8 mouse cellular contexts compared by ENCODE assay signal in genomic region chr5:114942074-114942765, GRCm38 (mm10). TPM values are rescaled to one million over a fixed set of nuclear protein-coding genes. Genes with fewer than 3 reads are reported as not detected.
DNase-seq lines count a peak whose midpoint lies in the region; ATAC-seq and TF ChIP-seq lines count a peak whose summit lies in the region.

Gene 2210016L21Rik, plus strand, starts transcription at chr5:114942158.

- H3K4me3 ChIP-seq in CH12.LX (replicated peaks in 1 of 3; ENCODE audit: low read depth in 2 of 3, low read length in 2 of 3, poor library complexity in 1 of 3): peak within 1 kb of the TSS; percentile 79 to 100 (median 94)
- peak within 1 kb of the TSS; percentile 94 for H3K4me3 ChIP-seq in forebrain, embryonic 10.5 days
- peak within 1 kb of the TSS; percentile 94 for H3K4me3 ChIP-seq in heart, embryonic 15.5 days
- peak within 1 kb of the TSS; percentile 84 to 96 for H3K4me3 ChIP-seq in liver, embryonic 14.5 days (ENCODE audit: insufficient read depth in 1 of 2, low read depth in 2 of 2, low read length in 2 of 2)
- peak within 1 kb of the TSS; percentile 70 for H3K4me3 ChIP-seq in neural tube, embryonic 11.5 days (ENCODE audit: low read depth, low read length)
- H3K4me3 ChIP-seq in stomach, postnatal 0 days (ENCODE audit: low read depth, low read length): peak within 1 kb of the TSS; percentile 87

- peaks cover 9 to 29% of the 10 kb centered on the region in 2 experiments; a peak in 3 of 4 replicates for H3K4me1 ChIP-seq in CH12.LX (ENCODE audit: control insufficient read depth in 1 of 2, insufficient read depth in 2 of 2)
- peaks cover 19% of the 10 kb centered on the region for H3K4me1 ChIP-seq in forebrain, embryonic 10.5 days
- H3K4me1 ChIP-seq in heart, embryonic 15.5 days (replicated peaks): peaks cover 6% of the 10 kb centered on the region
- peaks cover 4 to 5% of the 10 kb centered on the region in 2 experiments for H3K4me1 ChIP-seq in liver, embryonic 14.5 days (replicated peaks; ENCODE audit: control insufficient read depth in 2 of 2, insufficient read depth in 2 of 2, low read length in 1 of 2)
- H3K4me1 ChIP-seq in neural tube, embryonic 11.5 days (ENCODE audit: control insufficient read depth, insufficient read depth, low read length): peaks cover 5% of the 10 kb centered on the region; the same call in 1 of the 2 replicates
- no peaks in the 10 kb centered on the region for H3K4me1 ChIP-seq in stomach, postnatal 0 days (replicated peaks; ENCODE audit: control insufficient read depth, insufficient read depth)

- WGBS in forebrain, embryonic 10.5 days: 2% methylated on average over 39 of the region's 39 CpGs
- 2% methylated on average over 39 of the region's 39 CpGs for WGBS in heart, embryonic 15.5 days
- WGBS in liver, embryonic 14.5 days (ENCODE audit: insufficient replicate concordance): 2% methylated on average over 39 of the region's 39 CpGs
- WGBS in neural tube, embryonic 11.5 days: 2% methylated on average over 39 of the region's 39 CpGs
- WGBS in stomach, postnatal 0 days: 2% methylated on average over 39 of the region's 39 CpGs

- H3K36me3 ChIP-seq in CH12.LX (replicated peaks in 1 of 2; ENCODE audit: control insufficient read depth in 1 of 2, insufficient read depth in 1 of 2, low read length in 1 of 2): peaks cover 18 to 28% of the 10 kb centered on the region in 2 experiments
- H3K36me3 ChIP-seq in forebrain, embryonic 10.5 days (replicated peaks): peaks cover 25% of the 10 kb centered on the region
- H3K36me3 ChIP-seq in heart, embryonic 15.5 days: peaks cover 16% of the 10 kb centered on the region
- peaks cover 6% of the 10 kb centered on the region for H3K36me3 ChIP-seq in liver, embryonic 14.5 days (replicated peaks; ENCODE audit: control insufficient read depth, insufficient read depth, low read depth)
- H3K36me3 ChIP-seq in neural tube, embryonic 11.5 days (ENCODE audit: control insufficient read depth, insufficient read depth, low read length): peaks cover 2% of the 10 kb centered on the region; the same call in 1 of the 2 replicates
- H3K36me3 ChIP-seq in stomach, postnatal 0 days (ENCODE audit: control insufficient read depth, insufficient read depth, low read length): peaks cover 8% of the 10 kb centered on the region

- peaks cover 7% of the 10 kb centered on the region for H3K79me2 ChIP-seq in CH12.LX (replicated peaks; ENCODE audit: control insufficient read depth, extremely low read depth, insufficient read depth, poor library complexity, severe bottlenecking)

- no peak for TF ChIP-seq EP300 in CH12.LX (IDR thresholded peaks at IDR 0.05; ENCODE audit: low read length)
- TF ChIP-seq EP300 in liver, embryonic 14.5 days (IDR thresholded peaks at IDR 0.05; ENCODE audit: low read depth): no peak
- no peak for TF ChIP-seq EP300 in stomach, postnatal 0 days (optimal IDR thresholded peaks at IDR 0.05)

- peak; percentile 93 for DNase-seq in CH12.LX (ENCODE audit: extremely low read depth)
- peak; percentile 83 for DNase-seq in c-Kit-positive CD71-negative TER-119-negative erythroid progenitor cells, embryonic 14.5 days (ENCODE audit: low read depth)
- peak; percentile 90 for DNase-seq in forebrain, embryonic 10.5 days (ENCODE audit: extremely low spot score, low spot score)
- DNase-seq in kidney, postnatal 25 days: peak; percentile 86 to 92
- DNase-seq in liver, embryonic 14.5 days (ENCODE audit: low read depth in 3 of 3, low spot score in 3 of 3): peak; percentile 78 to 82 (median 79)
- DNase-seq in neural tube, embryonic 11.5 days (ENCODE audit: low spot score): peak; percentile 88
- DNase-seq in stomach, postnatal 0 days (ENCODE audit: low spot score): peak; percentile 89

- TF ChIP-seq RAD21 in CH12.LX (IDR thresholded peaks at IDR 0.05; ENCODE audit: low read depth, low read length): no peak

- ATAC-seq in heart, embryonic 15.5 days (replicated peaks; ENCODE audit: insufficient number of reproducible peaks, insufficient read depth, low FRiP score, low read depth): peak; percentile 92
- ATAC-seq in liver, embryonic 14.5 days (ENCODE audit: insufficient read depth): peak; percentile 90
- peak; percentile 89 for ATAC-seq in neural tube, embryonic 11.5 days (ENCODE audit: insufficient read depth, low FRiP score, low TSS enrichment)
- peak; percentile 91 for ATAC-seq in stomach, postnatal 0 days (ENCODE audit: low FRiP score, low TSS enrichment)

- peak; percentile 90 for TF ChIP-seq POLR2A in CH12.LX (IDR thresholded peaks at IDR 0.05; ENCODE audit: low read depth, low read length)

- H3K27ac ChIP-seq in CH12.LX (ENCODE audit: insufficient read depth, low read depth): no peak within 1 kb of the TSS
- peak within 1 kb of the TSS; percentile 93 for H3K27ac ChIP-seq in forebrain, embryonic 10.5 days
- H3K27ac ChIP-seq in heart, embryonic 15.5 days: peak within 1 kb of the TSS; percentile 86
- H3K27ac ChIP-seq in liver, embryonic 14.5 days: peak within 1 kb of the TSS; percentile 18
- H3K27ac ChIP-seq in neural tube, embryonic 11.5 days (ENCODE audit: low read depth, low read length): no peak within 1 kb of the TSS
- H3K27ac ChIP-seq in stomach, postnatal 0 days (replicated peaks): peak within 1 kb of the TSS; percentile 79

- peaks cover 2% of the 10 kb centered on the region for H3K27me3 ChIP-seq in CH12.LX (replicated peaks)
- H3K27me3 ChIP-seq in forebrain, embryonic 10.5 days (ENCODE audit: poor library complexity, severe bottlenecking): no peaks in the 10 kb centered on the region
- H3K27me3 ChIP-seq in heart, embryonic 15.5 days: no peaks in the 10 kb centered on the region
- H3K27me3 ChIP-seq in liver, embryonic 14.5 days (ENCODE audit: control insufficient read depth, insufficient read depth, low read length): no peaks in the 10 kb centered on the region
- no peaks in the 10 kb centered on the region for H3K27me3 ChIP-seq in neural tube, embryonic 11.5 days (ENCODE audit: control insufficient read depth, insufficient read depth, low read length)
- no peaks in the 10 kb centered on the region for H3K27me3 ChIP-seq in stomach, postnatal 0 days (ENCODE audit: control insufficient read depth, insufficient read depth, low read length)

- no peak for TF ChIP-seq CTCF in CH12.LX (conservative IDR thresholded peaks at IDR 0.05 in 1 of 2, IDR thresholded peaks at IDR 0.05 in 1 of 2; ENCODE audit: low read depth in 2 of 2, low read length in 2 of 2)
- peak; percentile 47 for TF ChIP-seq CTCF in liver, embryonic 14.5 days (IDR thresholded peaks at IDR 0.05; ENCODE audit: low read depth)
- peak; percentile 44 for TF ChIP-seq CTCF in stomach, postnatal 0 days (IDR thresholded peaks at IDR 0.05; ENCODE audit: low read depth)

- no peaks in the 10 kb centered on the region for H3K9me3 ChIP-seq in CH12.LX (replicated peaks; ENCODE audit: low read length)
- H3K9me3 ChIP-seq in forebrain, embryonic 10.5 days: peaks cover 8% of the 10 kb centered on the region; the same call in 1 of the 2 replicates
- H3K9me3 ChIP-seq in heart, embryonic 15.5 days (replicated peaks): no peaks in the 10 kb centered on the region
- no peaks in the 10 kb centered on the region for H3K9me3 ChIP-seq in liver, embryonic 14.5 days (ENCODE audit: control insufficient read depth, low read length)
- H3K9me3 ChIP-seq in neural tube, embryonic 11.5 days (ENCODE audit: control insufficient read depth, low read length): no peaks in the 10 kb centered on the region
- no peaks in the 10 kb centered on the region for H3K9me3 ChIP-seq in stomach, postnatal 0 days (ENCODE audit: control insufficient read depth, low read length)

- H3K4me2 ChIP-seq in CH12.LX (ENCODE audit: insufficient read depth, low read depth, poor library complexity, severe bottlenecking): peak within 1 kb of the TSS; percentile 63
- H3K4me2 ChIP-seq in heart, embryonic 15.5 days: peak within 1 kb of the TSS; percentile 88
- peak within 1 kb of the TSS; percentile 79 for H3K4me2 ChIP-seq in liver, embryonic 14.5 days (ENCODE audit: low read depth)
- H3K4me2 ChIP-seq in neural tube, embryonic 11.5 days (ENCODE audit: low read depth): peak within 1 kb of the TSS; percentile 85
- peak within 1 kb of the TSS; percentile 91 for H3K4me2 ChIP-seq in stomach, postnatal 0 days (replicated peaks; ENCODE audit: low read depth)

- dilution Hi-C loops in CH12.LX (cut with MboI; ENCODE audit: extremely low pct_ligation_motif_present, extremely low pct_unique_long_range_greater_than_20kb, low sequenced_read_pairs): no loop called here

- in situ Hi-C loops in CH12.LX (cut with MboI; ENCODE audit: low pct_ligation_motif_present, low pct_unique_long_range_greater_than_20kb, low sequenced_read_pairs): no loop called here

- peak within 1 kb of the TSS; percentile 57 for H3K9ac ChIP-seq in CH12.LX (ENCODE audit: insufficient read depth, low read depth)
- peak within 1 kb of the TSS; percentile 96 for H3K9ac ChIP-seq in heart, embryonic 15.5 days
- H3K9ac ChIP-seq in liver, embryonic 14.5 days (replicated peaks): peak within 1 kb of the TSS; percentile 84
- peak within 1 kb of the TSS; percentile 73 for H3K9ac ChIP-seq in neural tube, embryonic 11.5 days (ENCODE audit: low read length)
- H3K9ac ChIP-seq in stomach, postnatal 0 days (ENCODE audit: low read length): peak within 1 kb of the TSS; percentile 87

TF ChIP-seq in CH12.LX, 34 proteins besides CTCF, POLR2A, EP300 and RAD21 (continues in another document):
- TF ChIP-seq MYC (IDR thresholded peaks at IDR 0.05; ENCODE audit: low read depth, low read length) (peak; percentile 61; the same call in 1 of the 2 replicates), KAT2A (IDR thresholded peaks at IDR 0.05; ENCODE audit: insufficient replicate concordance, low read length) (peak; percentile 97), IRF4 (IDR thresholded peaks at IDR 0.05; ENCODE audit: low read depth, low read length) (peak; percentile 57), JUND (conservative IDR thresholded peaks at IDR 0.05; ENCODE audit: low read depth, low read length) (no peak), ZKSCAN1 (IDR thresholded peaks at IDR 0.05; ENCODE audit: borderline replicate concordance, low read depth, low read length) (no peak), GABPA (IDR thresholded peaks at IDR 0.05; ENCODE audit: insufficient replicate concordance, low read depth, low read length) (peak; percentile 80; the same call in 1 of the 2 replicates), NRF1 (IDR thresholded peaks at IDR 0.05; ENCODE audit: low read depth, low read length) (peak; percentile 49), ZMIZ1 (IDR thresholded peaks at IDR 0.05; ENCODE audit: low read depth, low read length) (peak; percentile 84)

RNA-seq across cellular contexts. Expression of gene 2210016L21Rik, which starts in this region (rescaled TPM):
- total RNA-seq in CH12.LX (2012; rRNA removed): 21.6 TPM in 2 replicates
- total RNA-seq in CH12.LX (2014; rRNA removed): 11.0 and 11.5 TPM in 2 replicates
- 32.5 and 49.1 TPM in 2 replicates for polyA plus RNA-seq in CH12.LX (2012; ENCODE audit: insufficient read length, low read depth)
- 41.5 and 43.3 TPM in 2 replicates for polyA plus RNA-seq in forebrain, embryonic 10.5 days (2016; fragmentation: Nextera tagmentation; extraction: Ambion mirVana)
- polyA plus RNA-seq in heart, embryonic 15.5 days (2015; fragmentation: Nextera tagmentation; extraction: Ambion mirVana): 36.0 and 40.0 TPM in 2 replicates
- polyA plus RNA-seq in liver, embryonic 14.5 days (2012; rRNA removed): 5.6 and 8.1 TPM in 2 replicates
- polyA plus RNA-seq in liver, embryonic 14.5 days (2014; fragmentation: Nextera tagmentation; extraction: Ambion mirVana): 11.3 and 12.3 TPM in 2 replicates
- 47.2 and 48.8 TPM in 2 replicates for polyA plus RNA-seq in neural tube, embryonic 11.5 days (2014; fragmentation: Nextera tagmentation; extraction: Ambion mirVana)
- 39.2 and 49.8 TPM in 2 replicates for polyA plus RNA-seq in stomach, postnatal 0 days (2015; fragmentation: Nextera tagmentation; extraction: Ambion mirVana)

Comparison
In these comparisons a context has a peak if more than half of its experiments do, and no peak if none do; other contexts are left out.
1. H3K27ac ChIP-seq: peak in forebrain, embryonic 10.5 days (single experiment), heart, embryonic 15.5 days (single experiment), liver, embryonic 14.5 days (single experiment) and stomach, postnatal 0 days (single experiment); none in CH12.LX (single experiment) and neural tube, embryonic 11.5 days (single experiment).
2. CTCF ChIP-seq: peak in liver, embryonic 14.5 days (single experiment) and stomach, postnatal 0 days (single experiment); none in CH12.LX (0 of 2).
3. Peak in every context shown above with its lines, with median percentiles within 50 percentile points of each other: DNase-seq, H3K4me2 ChIP-seq, H3K4me3 ChIP-seq, H3K9ac ChIP-seq and ATAC-seq.